Mouse (Mus musculus) hindbrain, embryonic 16.5 days (tissue): ENCODE data around the gene Araf. TPM values are rescaled to one million over a fixed set of nuclear protein-coding genes. Genes with fewer than 3 reads are reported as not detected.
"Not testable (repeated sequence)": the region's sequence is repeated elsewhere in the genome, so short reads cannot be mapped to it uniquely, and the experiment has no call there.

Experiments
- ATAC-seq: fragments of 200-750 bp; cut with Nextera tagmentation; 2 replicates; pipeline ENCODE4 v1.8.0; 2017; ENCODE audit warnings: moderate TSS enrichment, moderate library complexity
- H3K27ac ChIP-seq: fragments of 300-500 bp; sonication (generic); 2 replicates; pipeline ENCODE4 v1.5.1; 2014; ENCODE audit warnings: low read depth, mild to moderate bottlenecking, control low read depth, low read length, moderate library complexity
- H3K27me3 ChIP-seq: fragments of 300-500 bp; sonication (generic); replicated peaks from 2 replicates; pipeline ENCODE4 v1.6.1; 2014; ENCODE audit warnings: low read length; ENCODE audit not compliant: control insufficient read depth, insufficient read depth
- H3K36me3 ChIP-seq: fragments of 300-500 bp; sonication (generic); 2 replicates; pipeline ENCODE4 v1.6.1; 2014; ENCODE audit warnings: mild to moderate bottlenecking, low read length, moderate library complexity, mixed read lengths; ENCODE audit not compliant: control insufficient read depth, insufficient read depth
- H3K4me1 ChIP-seq: fragments of 300-500 bp; sonication (generic); 2 replicates; pipeline ENCODE4 v1.6.1; 2014; ENCODE audit warnings: low read depth, low read length; ENCODE audit not compliant: control insufficient read depth, insufficient read depth
- H3K4me2 ChIP-seq: fragments of 300-500 bp; sonication (generic); 2 replicates; pipeline ENCODE4 v1.6.1; 2014; ENCODE audit warnings: mild to moderate bottlenecking, low read length, control low read depth, moderate library complexity
- H3K4me3 ChIP-seq: fragments of 300-500 bp; sonication (generic); 2 replicates; pipeline ENCODE4 v1.5.1; 2014; ENCODE audit warnings: mild to moderate bottlenecking, low read length, control low read depth, moderate library complexity
- H3K9ac ChIP-seq: fragments of 300-500 bp; sonication (generic); 2 replicates; pipeline ENCODE4 v1.6.1; 2014; ENCODE audit warnings: low read depth, mild to moderate bottlenecking, control low read depth, low read length, moderate library complexity
- H3K9me3 ChIP-seq: fragments of 300-500 bp; sonication (generic); 2 replicates; pipeline ENCODE4 v1.6.1; 2014; ENCODE audit warnings: mild to moderate bottlenecking, low read length, moderate library complexity; ENCODE audit not compliant: control insufficient read depth
- WGBS: fragments of 180-500 bp; shearing (Covaris S2); extraction: QIAGEN DNeasy Blood & Tissue Kit; methylation state at CpG from one replicate; pipeline ENCODE4 v1.1.7; 2014; 5-methylcytosine and 5-hydroxymethylcytosine counted together
- polyA plus RNA-seq: library from polyadenylated mRNA; unstranded; fragments of >200 nt; fragmentation: Nextera tagmentation; extraction: Ambion mirVana; gene quantifications from 2 replicates; pipeline ENCODE4 v1.2.1, GENCODE M21; 2015

Araf gene
- polyA plus RNA-seq, 1 experiment from 2014 or later, result 428 TPM

DNA sequence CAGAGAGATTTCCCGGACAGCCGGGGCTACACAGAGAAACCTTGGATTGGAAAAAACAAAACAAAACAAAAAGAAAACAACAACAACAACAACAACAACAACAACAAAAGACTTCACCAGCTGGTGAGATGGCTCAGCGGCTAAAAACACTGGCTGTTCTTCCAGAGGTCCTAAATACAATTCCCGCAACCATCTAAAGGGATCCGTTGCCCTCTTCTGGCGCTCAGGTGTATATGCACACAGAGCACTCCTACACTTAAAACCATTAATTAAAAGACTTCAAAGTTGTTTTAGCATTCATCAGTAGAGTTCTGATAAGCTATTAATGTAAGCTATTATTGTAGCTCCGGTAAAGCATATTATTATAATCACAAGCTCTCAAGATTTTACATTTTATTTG lies 4.4 kb upstream of the Araf start:
- Histone ChIP-seq H3K27ac (no peak overlapping the region), H3K9me3 (no peaks in the 10 kb centered on the region), H3K9ac (no peak overlapping the region), H3K27me3 (no peaks in the 10 kb centered on the region), H3K36me3 (no peaks in the 10 kb centered on the region), H3K4me1 (no peaks in the 10 kb centered on the region), H3K4me3 (no peak overlapping the region), H3K4me2 (no peak overlapping the region)
- no peak for ATAC-seq
- 62% methylated on average over 7 of the region's 7 CpGs for WGBS

GRCm38 (mm10) chrX:20794229-20794628 lies 3.4 kb upstream of the Araf start:
- Histone ChIP-seq H3K4me3 (no peak overlapping the region), H3K27me3 (no peaks in the 10 kb centered on the region), H3K9me3 (no peaks in the 10 kb centered on the region), H3K4me1 (no peaks in the 10 kb centered on the region), H3K4me2 (no peak overlapping the region), H3K36me3 (no peaks in the 10 kb centered on the region), H3K9ac (no peak overlapping the region), H3K27ac (no peak overlapping the region)
- no peak for ATAC-seq
- 33% methylated on average over 5 of the region's 5 CpGs for WGBS

DNA sequence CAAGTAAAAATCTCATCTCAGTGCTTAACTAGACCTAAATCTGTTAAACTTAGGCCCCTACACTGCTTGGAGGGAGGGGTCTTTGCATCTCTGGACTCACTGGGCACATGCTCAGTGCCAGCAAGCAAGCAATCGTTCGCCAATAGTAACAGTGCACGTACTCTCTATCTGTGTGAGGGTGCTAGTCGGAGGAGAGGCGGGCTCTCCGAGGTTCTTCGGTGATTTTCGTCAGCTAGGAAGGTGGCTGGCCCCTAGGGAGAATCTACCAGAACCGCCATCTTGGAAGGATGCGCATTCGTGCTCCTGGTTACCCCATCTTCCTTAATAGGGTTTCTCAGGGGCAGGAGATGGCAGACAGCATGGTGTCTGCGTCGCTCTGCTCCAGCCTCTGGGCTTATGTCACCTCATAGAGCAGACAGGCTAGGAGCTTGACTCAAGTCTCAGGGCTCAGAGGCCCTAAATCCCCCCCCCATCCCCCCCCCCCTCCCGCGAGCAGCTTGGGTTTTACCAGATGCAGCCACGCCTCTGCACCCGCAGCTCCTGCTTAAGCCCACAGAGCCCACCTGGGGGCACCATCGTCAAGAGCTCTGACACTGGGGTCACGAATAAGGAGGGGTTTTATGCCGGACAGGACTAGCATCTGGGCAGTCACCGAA lies 655 bp downstream of the Araf start:
- H3K36me3 ChIP-seq, result no peaks in the 10 kb centered on the region
- H3K27ac ChIP-seq, result peak overlapping the region; percentile 94
- no peaks in the 10 kb centered on the region for H3K9me3 ChIP-seq
- no peaks in the 10 kb centered on the region for H3K27me3 ChIP-seq
- peak overlapping the region; percentile 70 for H3K9ac ChIP-seq
- peak; percentile 99 for ATAC-seq
- 18% methylated on average over 20 of the region's 21 CpGs for WGBS
- peak overlapping the region; percentile 44 for H3K4me3 ChIP-seq
- H3K4me1 ChIP-seq, result no peaks in the 10 kb centered on the region
- H3K4me2 ChIP-seq, result peak overlapping the region; percentile 55

DNA sequence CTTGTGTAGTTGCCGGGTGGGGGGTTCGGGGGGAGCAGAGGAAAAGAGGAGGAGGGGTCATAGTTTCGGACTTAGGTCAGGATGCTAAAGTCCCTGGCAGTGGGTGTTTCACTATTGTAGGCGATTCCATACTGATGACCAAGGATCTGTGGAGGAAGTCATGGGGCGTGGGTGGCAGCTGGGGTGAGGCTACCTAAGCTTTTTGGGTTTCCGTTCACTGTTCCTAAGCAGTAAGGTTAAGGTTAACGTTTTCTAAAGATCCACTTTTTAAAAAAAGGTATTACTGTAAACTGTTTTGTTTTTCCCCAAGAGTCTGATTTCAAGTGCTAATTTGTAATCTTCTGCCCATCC lies 1.2 kb downstream of the Araf start:
- Histone ChIP-seq H3K4me2 (peak overlapping the region; percentile 55), H3K9ac (peak overlapping the region; percentile 68), H3K27ac (peak overlapping the region; percentile 94), H3K4me1 (no peaks in the 10 kb centered on the region), H3K27me3 (no peaks in the 10 kb centered on the region), H3K9me3 (no peaks in the 10 kb centered on the region), H3K36me3 (no peaks in the 10 kb centered on the region), H3K4me3 (peak overlapping the region; percentile 44)
- ATAC-seq, result no peak
- 26% methylated on average over 7 of the region's 7 CpGs for WGBS

GRCm38 (mm10) chrX:20801456-20801855 lies 3.8 kb downstream of the Araf start:
- Histone ChIP-seq H3K4me3 (no peak overlapping the region), H3K27me3 (no peaks in the 10 kb centered on the region), H3K4me1 (no peaks in the 10 kb centered on the region), H3K36me3 (no peaks in the 10 kb centered on the region), H3K27ac (no peak overlapping the region), H3K9me3 (no peaks in the 10 kb centered on the region), H3K9ac (no peak overlapping the region), H3K4me2 (no peak overlapping the region)
- WGBS, result 86% methylated on average over 2 of the region's 2 CpGs
- no peak for ATAC-seq

- not testable (repeated sequence) for H3K36me3 ChIP-seq, H3K4me1 ChIP-seq, ATAC-seq
Observed at GRCm38 (mm10) chrX:20804301-20804700, 6.7 kb downstream of the Araf start.

DNA sequence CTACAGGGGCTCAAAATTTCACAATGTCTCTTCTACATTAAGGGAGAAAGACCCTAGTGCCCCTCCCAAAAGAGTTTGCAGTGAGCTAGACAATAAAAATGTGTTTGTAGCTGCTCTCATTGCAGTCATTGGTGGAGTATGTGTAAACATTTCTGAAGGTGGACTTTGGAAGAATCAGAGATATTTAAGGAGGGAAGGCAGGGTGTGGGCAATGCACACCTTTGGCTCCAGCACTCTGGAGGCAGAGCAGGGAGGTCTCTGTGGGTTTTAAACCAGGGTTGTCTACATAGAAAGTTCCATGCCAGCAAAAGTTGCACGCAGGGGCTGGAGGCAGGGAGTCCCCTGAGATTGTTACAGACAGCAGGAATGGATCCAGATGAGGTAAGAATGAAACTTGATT lies 8.7 kb downstream of the Araf start:
- no peaks in the 10 kb centered on the region for H3K36me3 ChIP-seq
- no peaks in the 10 kb centered on the region for H3K27me3 ChIP-seq
- H3K27ac ChIP-seq, result no peak overlapping the region
- H3K9me3 ChIP-seq, result no peaks in the 10 kb centered on the region
- no peaks in the 10 kb centered on the region for H3K4me1 ChIP-seq
- no peak overlapping the region for H3K9ac ChIP-seq
- no peak overlapping the region for H3K4me2 ChIP-seq
- H3K4me3 ChIP-seq, result no peak overlapping the region
- no peak for ATAC-seq
- 63% methylated on average over 1 of the region's 1 CpGs for WGBS

More at GRCm38 (mm10) chrX:20804301-20804700, 6.7 kb downstream of the Araf start:
- not testable (repeated sequence) for H3K27ac ChIP-seq, H3K9ac ChIP-seq, H3K27me3 ChIP-seq, H3K9me3 ChIP-seq, H3K4me2 ChIP-seq, H3K4me3 ChIP-seq
- 31% methylated on average over 1 of the region's 1 CpGs for WGBS

GRCm38 (mm10) chrX:20816974-20817373 lies 19.4 kb downstream of the Araf start:
- H3K4me3 ChIP-seq, result no peak overlapping the region
- no peak for ATAC-seq
- H3K9ac ChIP-seq, result no peak overlapping the region
- 74% methylated on average over 6 of the region's 6 CpGs for WGBS
- no peaks in the 10 kb centered on the region for H3K36me3 ChIP-seq
- no peaks in the 10 kb centered on the region for H3K9me3 ChIP-seq
- H3K4me2 ChIP-seq, result no peak overlapping the region
- H3K4me1 ChIP-seq, result no peaks in the 10 kb centered on the region
- no peaks in the 10 kb centered on the region for H3K27me3 ChIP-seq
- H3K27ac ChIP-seq, result no peak overlapping the region

DNA sequence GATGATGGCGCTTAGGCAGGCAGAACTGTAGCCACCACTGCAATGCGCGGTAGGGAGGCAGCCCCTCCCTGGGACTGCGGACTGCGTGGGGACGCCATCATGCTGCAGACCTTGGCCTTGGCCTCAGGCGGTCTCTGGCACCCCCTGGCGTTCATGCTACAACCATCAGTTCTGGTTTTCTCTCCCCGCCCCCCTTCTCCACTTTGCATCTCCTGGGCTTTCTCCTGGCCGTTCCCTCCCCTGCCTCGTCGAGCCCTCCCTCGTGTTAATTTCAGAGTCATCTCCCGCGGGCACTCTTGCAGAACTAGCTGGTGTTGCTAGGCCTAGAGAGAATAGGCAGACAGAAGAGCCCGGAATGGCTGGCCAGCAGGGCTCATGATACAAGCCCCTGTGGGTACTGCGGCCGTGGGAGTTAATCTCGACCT lies 21.6 kb downstream of the Araf start:
- Histone ChIP-seq H3K36me3 (no peaks in the 10 kb centered on the region), H3K4me3 (peak overlapping the region; percentile 29), H3K9ac (peak overlapping the region; percentile 51), H3K4me1 (no peaks in the 10 kb centered on the region), H3K9me3 (no peaks in the 10 kb centered on the region), H3K4me2 (peak overlapping the region; percentile 60), H3K27ac (peak overlapping the region; percentile 79), H3K27me3 (no peaks in the 10 kb centered on the region)
- WGBS, result 26% methylated on average over 16 of the region's 19 CpGs
- ATAC-seq, result peak; percentile 91
